Mouse (Mus musculus) neural tube, embryonic 11.5 days (tissue): Measurements from ENCODE around the gene Csrnp3. TPM values are rescaled to one million over a fixed set of nuclear protein-coding genes. Genes with fewer than 3 reads are reported as not detected.

Experiments
- ATAC-seq: fragments of 200-750 bp; cut with Nextera tagmentation; 2 replicates; pipeline ENCODE4 v1.8.0; 2017; ENCODE audit warnings: moderate number of reproducible peaks, mild to moderate bottlenecking, moderate TSS enrichment, moderate library complexity; ENCODE audit not compliant: insufficient read depth, low FRiP score, low TSS enrichment
- DNase-seq: peaks from one replicate; pipeline ENCODE4 v3.0.0-alpha.2; 2015; ENCODE audit warnings: low spot score
- H3K27ac ChIP-seq: fragments of 300-500 bp; sonication (generic); 2 replicates; pipeline ENCODE4 v1.5.1; 2014; ENCODE audit warnings: low read depth, mild to moderate bottlenecking, low read length
- H3K27me3 ChIP-seq: fragments of 300-500 bp; sonication (generic); 2 replicates; pipeline ENCODE4 v1.6.1; 2014; ENCODE audit warnings: mild to moderate bottlenecking, low read length, mixed read lengths; ENCODE audit not compliant: control insufficient read depth, insufficient read depth
- H3K36me3 ChIP-seq: fragments of 300-500 bp; sonication (generic); 2 replicates; pipeline ENCODE4 v1.6.1; 2014; ENCODE audit warnings: mild to moderate bottlenecking, low read length, moderate library complexity, mixed read lengths; ENCODE audit not compliant: control insufficient read depth, insufficient read depth
- H3K4me1 ChIP-seq: fragments of 300-500 bp; sonication (generic); 2 replicates; pipeline ENCODE4 v1.6.1; 2014; ENCODE audit warnings: low read length, mixed read lengths; ENCODE audit not compliant: control insufficient read depth, insufficient read depth
- H3K4me2 ChIP-seq: fragments of 300-500 bp; sonication (generic); 2 replicates; pipeline ENCODE4 v1.6.1; 2014; ENCODE audit warnings: low read depth, mild to moderate bottlenecking, moderate library complexity
- H3K4me3 ChIP-seq: fragments of 300-500 bp; sonication (generic); 2 replicates; pipeline ENCODE4 v1.5.1; 2014; ENCODE audit warnings: low read depth, low read length
- H3K9ac ChIP-seq: fragments of 300-500 bp; sonication (generic); 2 replicates; pipeline ENCODE4 v1.6.1; 2014; ENCODE audit warnings: mild to moderate bottlenecking, low read length
- H3K9me3 ChIP-seq: fragments of 300-500 bp; sonication (generic); 2 replicates; pipeline ENCODE4 v1.6.1; 2016; ENCODE audit warnings: low read length; ENCODE audit not compliant: control insufficient read depth
- WGBS: fragments of 180-500 bp; shearing (Covaris S2); extraction: QIAGEN DNeasy Blood & Tissue Kit; methylation state at CpG from one replicate; pipeline ENCODE4 v1.1.7; 2014; 5-methylcytosine and 5-hydroxymethylcytosine counted together
- polyA plus RNA-seq: library from polyadenylated mRNA; unstranded; fragments of >200 nt; fragmentation: Nextera tagmentation; extraction: Ambion mirVana; gene quantifications from 2 replicates; pipeline ENCODE4 v1.2.1, GENCODE M21; 2014

The Csrnp3 gene
- polyA plus RNA-seq, 1 experiment from 2014 or later: 16.7 TPM

- Histone ChIP-seq H3K4me1 (no peaks in the 10 kb centered on the region), H3K9me3 (no peaks in the 10 kb centered on the region), H3K4me2 (no peak overlapping the region), H3K9ac (no peak overlapping the region), H3K36me3 (no peaks in the 10 kb centered on the region), H3K27me3 (no peaks in the 10 kb centered on the region), H3K27ac (no peak overlapping the region), H3K4me3 (no peak overlapping the region)
- DNase-seq (no peak), ATAC-seq (no peak)
- WGBS: 79% methylated on average over 9 of the region's 9 CpGs
Measured at GRCm38 (mm10) chr2:66034907-66035679, 189.5 kb downstream of the Csrnp3 start.

GRCm38 (mm10) chr2:66040611-66041010 is 195.0 kb downstream of the Csrnp3 start:
- Histone ChIP-seq H3K4me2 (no peak overlapping the region), H3K27me3 (no peaks in the 10 kb centered on the region), H3K4me3 (no peak overlapping the region), H3K9ac (no peak overlapping the region), H3K27ac (no peak overlapping the region), H3K36me3 (no peaks in the 10 kb centered on the region), H3K9me3 (no peaks in the 10 kb centered on the region), H3K4me1 (0 out of 2 replicates have a peak, but pooled peaks cover 6% of the 10 kb centered on the region)
- no peak for ATAC-seq
- DNase-seq: no peak

GRCm38 (mm10) chr2:66041203-66041916 is 195.8 kb downstream of the Csrnp3 start:
- H3K4me1 ChIP-seq: 0 out of 2 replicates have a peak, but pooled peaks cover 6% of the 10 kb centered on the region
- no peak overlapping the region for H3K27ac ChIP-seq
- WGBS: 86% methylated on average over 21 of the region's 21 CpGs
- H3K9me3 ChIP-seq: no peaks in the 10 kb centered on the region
- ATAC-seq (no peak), DNase-seq (no peak)
- no peaks in the 10 kb centered on the region for H3K36me3 ChIP-seq
- H3K9ac ChIP-seq: no peak overlapping the region
- H3K4me2 ChIP-seq: no peak overlapping the region
- H3K27me3 ChIP-seq: no peaks in the 10 kb centered on the region
- H3K4me3 ChIP-seq: no peak overlapping the region

GRCm38 (mm10) chr2:66041917-66042419 is 196.4 kb downstream of the Csrnp3 start:
- H3K27me3 ChIP-seq: no peaks in the 10 kb centered on the region
- peak; percentile 60 for ATAC-seq
- peak; percentile 57 for DNase-seq
- 0 out of 2 replicates have a peak, but pooled peaks cover 6% of the 10 kb centered on the region for H3K4me1 ChIP-seq
- no peak overlapping the region for H3K27ac ChIP-seq
- no peak overlapping the region for H3K4me3 ChIP-seq
- H3K36me3 ChIP-seq: no peaks in the 10 kb centered on the region
- WGBS: 81% methylated on average over 9 of the region's 9 CpGs
- H3K4me2 ChIP-seq: no peak overlapping the region
- no peaks in the 10 kb centered on the region for H3K9me3 ChIP-seq
- no peak overlapping the region for H3K9ac ChIP-seq

- WGBS: 43% methylated on average over 17 of the region's 17 CpGs
- Histone ChIP-seq H3K27ac (peak overlapping the region; percentile 62; the same call in 1 of the 2 replicates), H3K27me3 (no peaks in the 10 kb centered on the region), H3K9me3 (no peaks in the 10 kb centered on the region), H3K4me1 (0 out of 2 replicates have a peak, but pooled peaks cover 6% of the 10 kb centered on the region), H3K36me3 (no peaks in the 10 kb centered on the region), H3K4me2 (no peak overlapping the region), H3K9ac (no peak overlapping the region; the same call in 1 of the 2 replicates), H3K4me3 (no peak overlapping the region)
- DNase-seq: peak; percentile 75
- ATAC-seq: peak; percentile 87
Measured at GRCm38 (mm10) chr2:66043441-66044404, 198.2 kb downstream of the Csrnp3 start.

GRCm38 (mm10) chr2:66044405-66045089 is 199.0 kb downstream of the Csrnp3 start:
- Histone ChIP-seq H3K36me3 (no peaks in the 10 kb centered on the region), H3K4me1 (0 out of 2 replicates have a peak, but pooled peaks cover 6% of the 10 kb centered on the region), H3K27ac (peak overlapping the region; percentile 62; the same call in 1 of the 2 replicates), H3K4me3 (no peak overlapping the region), H3K4me2 (no peak overlapping the region), H3K9me3 (no peaks in the 10 kb centered on the region), H3K27me3 (no peaks in the 10 kb centered on the region), H3K9ac (no peak overlapping the region)
- ATAC-seq: peak; percentile 29; the same call in 1 of the 2 replicates
- no peak for DNase-seq
- WGBS: 94% methylated on average over 12 of the region's 12 CpGs

- Histone ChIP-seq H3K36me3 (no peaks in the 10 kb centered on the region), H3K4me2 (no peak overlapping the region), H3K9ac (no peak overlapping the region), H3K27ac (no peak overlapping the region), H3K27me3 (no peaks in the 10 kb centered on the region), H3K9me3 (no peaks in the 10 kb centered on the region), H3K4me1 (no peaks in the 10 kb centered on the region), H3K4me3 (no peak overlapping the region)
- WGBS: 91% methylated on average over 10 of the region's 10 CpGs
- ATAC-seq (no peak), DNase-seq (no peak)
Measured at GRCm38 (mm10) chr2:66063291-66063690, 217.7 kb downstream of the Csrnp3 start.

GRCm38 (mm10) chr2:66069454-66069853 is 223.9 kb downstream of the Csrnp3 start:
- H3K9ac ChIP-seq: no peak overlapping the region
- whole genome bisulfite sequencing: 40% methylated on average over 6 of the region's 6 CpGs
- no peak for ATAC-seq
- no peak overlapping the region for H3K4me2 ChIP-seq
- no peaks in the 10 kb centered on the region for H3K36me3 ChIP-seq
- H3K4me1 ChIP-seq: no peaks in the 10 kb centered on the region
- no peak for DNase-seq
- no peak overlapping the region for H3K27ac ChIP-seq
- no peak overlapping the region for H3K4me3 ChIP-seq
- no peaks in the 10 kb centered on the region for H3K27me3 ChIP-seq
- H3K9me3 ChIP-seq: no peaks in the 10 kb centered on the region
